Mouse (Mus musculus): Measurements from ENCODE around the gene Rnf44. TPM values are rescaled to one million over a fixed set of nuclear protein-coding genes. Genes with fewer than 3 reads are reported as not detected.

Gene Rnf44
- total and polyA plus RNA-seq, 2 experiments from 2014 or later: 52.0 to 71.2 TPM

- H3K36me3 ChIP-seq (ENCODE audit: insufficient read depth, low read length): peaks cover 78% of the 10 kb centered on the region
- 97% methylated on average over 3 of the region's 3 CpGs for WGBS
- no peak overlapping the region for H3K4me3 ChIP-seq (ENCODE audit: low read depth, low read length)
- H3K9ac ChIP-seq (replicated peaks; ENCODE audit: low read length, poor library complexity, severe bottlenecking): no peak overlapping the region
- no peak for ATAC-seq (ENCODE audit: low FRiP score)
- H3K27ac ChIP-seq (ENCODE audit: low read depth, low read length): no peak overlapping the region
- no peaks in the 10 kb centered on the region for H3K4me1 ChIP-seq (ENCODE audit: insufficient read depth, low read length)
- H3K4me2 ChIP-seq (ENCODE audit: low read depth, low read length, poor library complexity, severe bottlenecking): no peak overlapping the region
- H3K27me3 ChIP-seq (ENCODE audit: insufficient read depth, low read length): no peaks in the 10 kb centered on the region
- no peak for TF ChIP-seq CTCF (IDR thresholded peaks at IDR 0.05)
- H3K9me3 ChIP-seq (ENCODE audit: low read length): no peaks in the 10 kb centered on the region
- DNase-seq (ENCODE audit: low spot score): no peak
These were observed 43.2 kb downstream of the Rnf44 start for GRCm38 (mm10) chr13:54650461-54650860.

- Histone ChIP-seq H3K4me2 (ENCODE audit: low read depth, low read length, poor library complexity, severe bottlenecking) (no peak overlapping the region), H3K36me3 (ENCODE audit: insufficient read depth, low read length) (peaks cover 16% of the 10 kb centered on the region), H3K9ac (replicated peaks; ENCODE audit: low read length, poor library complexity, severe bottlenecking) (no peak overlapping the region), H3K4me1 (ENCODE audit: insufficient read depth, low read length) (no peaks in the 10 kb centered on the region), H3K9me3 (ENCODE audit: low read length) (no peaks in the 10 kb centered on the region), H3K27ac (ENCODE audit: low read depth, low read length) (no peak overlapping the region), H3K27me3 (ENCODE audit: insufficient read depth, low read length) (no peaks in the 10 kb centered on the region), H3K4me3 (ENCODE audit: low read depth, low read length) (no peak overlapping the region)
- ATAC-seq (ENCODE audit: low FRiP score) (no peak), DNase-seq (ENCODE audit: low spot score) (no peak)
- no peak for TF ChIP-seq CTCF (IDR thresholded peaks at IDR 0.05)
- 96% methylated on average over 3 of the region's 3 CpGs for WGBS
These were observed 58.7 kb downstream of the Rnf44 start for GRCm38 (mm10) chr13:54635011-54635410.

- 74% methylated on average over 3 of the region's 3 CpGs for WGBS
- no peak for ATAC-seq (ENCODE audit: low FRiP score)
- no peak for DNase-seq (ENCODE audit: low spot score)
- Histone ChIP-seq H3K4me1 (ENCODE audit: insufficient read depth, low read length) (no peaks in the 10 kb centered on the region), H3K4me3 (ENCODE audit: low read depth, low read length) (no peak overlapping the region), H3K4me2 (ENCODE audit: low read depth, low read length, poor library complexity, severe bottlenecking) (no peak overlapping the region), H3K27ac (ENCODE audit: low read depth, low read length) (no peak overlapping the region), H3K27me3 (ENCODE audit: insufficient read depth, low read length) (no peaks in the 10 kb centered on the region), H3K36me3 (ENCODE audit: insufficient read depth, low read length) (0 out of 2 replicates have a peak, but pooled peaks cover under 1% of the 10 kb centered on the region), H3K9me3 (ENCODE audit: low read length) (no peaks in the 10 kb centered on the region), H3K9ac (replicated peaks; ENCODE audit: low read length, poor library complexity, severe bottlenecking) (no peak overlapping the region)
- TF ChIP-seq CTCF (IDR thresholded peaks at IDR 0.05): no peak
These were observed 60.9 kb downstream of the Rnf44 start for GRCm38 (mm10) chr13:54632731-54633277.

Other genes starting within 250 kb of the Rnf44 start
- 51.7 and 62.6 TPM in 2 replicates for gene Thoc3, start 225.1 kb downstream of the Rnf44 start, total RNA-seq (2014; rRNA removed)
- gene Thoc3, start 225.1 kb downstream of the Rnf44 start, polyA plus RNA-seq (2015; fragmentation: Nextera tagmentation; extraction: Ambion mirVana): 127 and 133 TPM in 2 replicates
- 20.1 and 23.6 TPM in 2 replicates for gene Simc1, start 190.1 kb downstream of the Rnf44 start, total RNA-seq (2014; rRNA removed)
- gene Simc1, start 190.1 kb downstream of the Rnf44 start, polyA plus RNA-seq (2015; fragmentation: Nextera tagmentation; extraction: Ambion mirVana): 9.8 and 10.2 TPM in 2 replicates
- 205 and 230 TPM in 2 replicates for gene 4833439L19Rik, start 128.5 kb downstream of the Rnf44 start, total RNA-seq (2014; rRNA removed)
- gene 4833439L19Rik, start 128.5 kb downstream of the Rnf44 start, polyA plus RNA-seq (2015; fragmentation: Nextera tagmentation; extraction: Ambion mirVana): 240 and 248 TPM in 2 replicates
- gene Arl10, start 118.9 kb downstream of the Rnf44 start, total RNA-seq (2014; rRNA removed): 161 and 171 TPM in 2 replicates
- gene Arl10, start 118.9 kb downstream of the Rnf44 start, polyA plus RNA-seq (2015; fragmentation: Nextera tagmentation; extraction: Ambion mirVana): 79.2 and 80.2 TPM in 2 replicates
- 26.7 TPM in 2 replicates for gene Nop16, start 103.8 kb downstream of the Rnf44 start, total RNA-seq (2014; rRNA removed)
- gene Nop16, start 103.8 kb downstream of the Rnf44 start, polyA plus RNA-seq (2015; fragmentation: Nextera tagmentation; extraction: Ambion mirVana): 53.8 and 54.1 TPM in 2 replicates
- 110 and 203 TPM in 2 replicates for gene Higd2a, start 103.7 kb downstream of the Rnf44 start, total RNA-seq (2014; rRNA removed)
- gene Higd2a, start 103.7 kb downstream of the Rnf44 start, polyA plus RNA-seq (2015; fragmentation: Nextera tagmentation; extraction: Ambion mirVana): 327 and 330 TPM in 2 replicates
- gene Cltb, start 82.6 kb downstream of the Rnf44 start, total RNA-seq (2014; rRNA removed): 243 and 256 TPM in 2 replicates
- gene Cltb, start 82.6 kb downstream of the Rnf44 start, polyA plus RNA-seq (2015; fragmentation: Nextera tagmentation; extraction: Ambion mirVana): 326 and 328 TPM in 2 replicates
- 49.3 and 57.9 TPM in 2 replicates for gene Faf2, start 72.1 kb downstream of the Rnf44 start, total RNA-seq (2014; rRNA removed)
- gene Faf2, start 72.1 kb downstream of the Rnf44 start, polyA plus RNA-seq (2015; fragmentation: Nextera tagmentation; extraction: Ambion mirVana): 53.0 and 56.4 TPM in 2 replicates
- 0.33 and 0.52 TPM in 2 replicates for gene Cdhr2, start 7.6 kb upstream of the Rnf44 start, total RNA-seq (2014; rRNA removed)
- 0.65 and 0.84 TPM in 2 replicates for gene Cdhr2, start 7.6 kb upstream of the Rnf44 start, polyA plus RNA-seq (2015; fragmentation: Nextera tagmentation; extraction: Ambion mirVana)
- gene Gprin1, start 56.0 kb upstream of the Rnf44 start, total RNA-seq (2014; rRNA removed): 167 and 170 TPM in 2 replicates
- gene Gprin1, start 56.0 kb upstream of the Rnf44 start, polyA plus RNA-seq (2015; fragmentation: Nextera tagmentation; extraction: Ambion mirVana): 21.7 and 23.0 TPM in 2 replicates
- 84.6 and 90.6 TPM in 2 replicates for gene Sncb, start 72.7 kb upstream of the Rnf44 start, total RNA-seq (2014; rRNA removed)
- gene Sncb, start 72.7 kb upstream of the Rnf44 start, polyA plus RNA-seq (2015; fragmentation: Nextera tagmentation; extraction: Ambion mirVana): 213 and 233 TPM in 2 replicates
- gene Eif4e1b, start 90.1 kb upstream of the Rnf44 start, total RNA-seq (2014; rRNA removed): not detected in 2 replicates
- gene Eif4e1b, start 90.1 kb upstream of the Rnf44 start, polyA plus RNA-seq (2015; fragmentation: Nextera tagmentation; extraction: Ambion mirVana): not detected in 2 replicates
- gene Tspan17, start 95.5 kb upstream of the Rnf44 start, total RNA-seq (2014; rRNA removed): 43.4 and 58.1 TPM in 2 replicates
- 100 and 115 TPM in 2 replicates for gene Tspan17, start 95.5 kb upstream of the Rnf44 start, polyA plus RNA-seq (2015; fragmentation: Nextera tagmentation; extraction: Ambion mirVana)

All from midbrain, postnatal 0 days (tissue).